Mouse (Mus musculus) B cell, adult 67 days (primary cell): ENCODE data around the gene Defb5. TPM values are rescaled to one million over a fixed set of nuclear protein-coding genes. Genes with fewer than 3 reads are reported as not detected.

Source experiments
- total RNA-seq, 2 experiments: library from RNA; stranded (reverse); gene quantifications; 4 replicates each; pipeline ENCODE4 v1.2.4; 2023

Gene Defb5
- not detected for total RNA-seq

GRCm38 (mm10) chr8:19247280-19247679 lies at the start of gene Defb5:
Gene Defb5 (plus strand): TSS chr8:19247580.

DNA sequence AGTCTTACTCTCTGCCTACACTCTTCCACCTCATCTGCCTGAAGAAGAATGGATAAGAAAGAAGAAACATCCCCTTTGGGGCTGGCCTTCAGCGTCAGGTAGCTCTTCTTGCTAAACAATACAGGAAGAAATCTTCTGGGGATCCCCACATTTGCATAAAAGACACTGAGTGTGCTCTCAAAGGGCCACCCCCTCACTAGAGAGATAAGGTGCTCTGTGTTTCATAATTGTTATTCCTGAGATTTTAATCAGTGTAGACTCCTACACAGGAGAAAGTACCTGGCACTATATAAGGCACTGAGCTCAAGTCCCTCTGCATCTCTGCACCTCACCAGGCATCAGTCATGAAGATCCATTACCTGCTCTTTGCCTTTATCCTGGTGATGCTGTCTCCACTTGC lies 22.2 kb upstream of the Defb5 start, which contains the start of gene Defb6:
Gene Defb6 (plus strand): TSS at position 318 of the 400 bp plus-strand sequence.

GRCm38 (mm10) chr8:19239616-19240015 lies 7.8 kb upstream of the Defb5 start, which contains the start of gene Defb46:
Gene Defb46 (plus strand): TSS chr8:19239916.

DNA sequence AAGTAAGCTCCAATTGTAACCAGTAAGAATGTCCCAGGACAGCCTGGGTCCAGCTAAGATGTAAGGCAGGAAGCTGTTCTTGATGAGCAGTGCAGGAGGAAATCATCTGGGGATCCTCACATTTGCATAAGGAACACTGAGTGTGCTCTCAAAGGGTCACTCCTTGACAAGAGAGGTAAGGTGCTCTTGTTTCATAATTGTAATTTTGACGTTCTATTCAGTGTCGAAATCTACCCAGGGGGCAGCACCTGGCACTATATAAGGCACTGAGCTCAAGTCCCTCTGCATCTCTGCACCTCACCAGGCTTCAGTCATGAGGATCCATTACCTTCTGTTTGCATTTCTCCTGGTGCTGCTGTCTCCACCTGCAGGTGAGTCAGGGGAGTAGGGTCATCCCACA lies 45.7 kb downstream of the Defb5 start, which contains the start of gene Defb3:
Gene Defb3 (plus strand): TSS at position 301 of the 400 bp plus-strand sequence.

Other genes starting within 250 kb of the Defb5 start
- not detected for gene Defb38, start 221.0 kb upstream of the Defb5 start, total RNA-seq
- not detected for gene Defb39, start 182.8 kb upstream of the Defb5 start, total RNA-seq
- gene Defb12, start 132.7 kb upstream of the Defb5 start, total RNA-seq, result not detected
- gene Defb34, start 123.8 kb upstream of the Defb5 start, total RNA-seq, result not detected
- gene Gm45826, start 106.8 kb upstream of the Defb5 start, total RNA-seq, result not detected
- not detected for gene Defb14, start 53.2 kb upstream of the Defb5 start, total RNA-seq
- gene Defb4, start 48.9 kb upstream of the Defb5 start, total RNA-seq, result not detected
- not detected for gene Defb6, start 22.1 kb upstream of the Defb5 start, total RNA-seq
- gene Defb46, start 7.7 kb upstream of the Defb5 start, total RNA-seq, result not detected
- gene Defb3, start 45.8 kb downstream of the Defb5 start, total RNA-seq, result not detected
- gene Defb8, start 200.0 kb downstream of the Defb5 start, total RNA-seq, result not detected
- not detected for gene Defb7, start 247.5 kb downstream of the Defb5 start, total RNA-seq